Comparison of ENCODE assay signal across 19 mouse cellular contexts in genomic region chr5:43530886-43531285, GRCm38 (mm10). TPM values are rescaled to one million over a fixed set of nuclear protein-coding genes. Genes with fewer than 3 reads are reported as not detected.
"Had no signal": no experiment of that assay in that cellular context is flagged by ENCODE, and none has a peak within 500 bp of the region (broad histone marks: within the 10 kb centered on the region; RNA-seq: fewer than 3 reads in every experiment).

No protein-coding gene starts in this region.

- H3K36me3 ChIP-seq: lung, embryonic 15.5 days; midbrain, embryonic 10.5 days; midbrain, embryonic 12.5 days; neural tube, embryonic 13.5 days; neural tube, embryonic 15.5 days had no signal

- DNase-seq: liver, postnatal 0 days; lung, adult 2 months; lung, postnatal 4 days; midbrain, embryonic 14.5 days; retina, postnatal 1 day; right cerebral cortex, adult 18-20 months; right cerebral cortex, postnatal 25 days; right cerebral cortex, postnatal 4 days; spleen, adult 18-20 months; thymus, adult 2 months; thymus, postnatal 36 days had no signal

- H3K27ac ChIP-seq: lung, embryonic 15.5 days; midbrain, embryonic 10.5 days; midbrain, embryonic 12.5 days; neural tube, embryonic 13.5 days; neural tube, embryonic 15.5 days had no signal

- H3K9me3 ChIP-seq: lung, embryonic 15.5 days; midbrain, embryonic 10.5 days; midbrain, embryonic 12.5 days; neural tube, embryonic 13.5 days; neural tube, embryonic 15.5 days had no signal

- H3K4me3 ChIP-seq: lung, embryonic 15.5 days; midbrain, embryonic 10.5 days; midbrain, embryonic 12.5 days; myocyte; neural tube, embryonic 13.5 days; neural tube, embryonic 15.5 days had no signal

- H3K9ac ChIP-seq: liver, postnatal 0 days; lung, embryonic 15.5 days; midbrain, embryonic 12.5 days; neural tube, embryonic 13.5 days; neural tube, embryonic 15.5 days had no signal

- H3K27me3 ChIP-seq: lung, embryonic 15.5 days; midbrain, embryonic 12.5 days; neural tube, embryonic 13.5 days; neural tube, embryonic 15.5 days had no signal

- H3K4me1 ChIP-seq: midbrain, embryonic 10.5 days; midbrain, embryonic 12.5 days had no signal

- ATAC-seq: liver, postnatal 0 days; lung, postnatal 0 days; midbrain, embryonic 16.5 days had no signal

- H3K4me2 ChIP-seq: lung, embryonic 15.5 days; midbrain, embryonic 12.5 days; neural tube, embryonic 13.5 days; neural tube, embryonic 15.5 days had no signal

RNA-seq across cellular contexts. Expression of gene C1qtnf7, which starts 15.5 kb away (rescaled TPM):
- polyA plus RNA-seq: myocyte had no signal
